Mouse (Mus musculus) ES-Bruce4 (cell line): ENCODE data around the gene Tpsb2. TPM values are rescaled to one million over a fixed set of nuclear protein-coding genes. Genes with fewer than 3 reads are reported as not detected.

Experiments used
- H3K27ac ChIP-seq: 2 replicates; pipeline ENCODE4 v1.5.1; 2012; ENCODE audit warnings: low read length, inconsistent platforms; ENCODE audit not compliant: insufficient read depth
- H3K27me3 ChIP-seq: 2 replicates; pipeline ENCODE4 v1.6.1; 2012; ENCODE audit warnings: mild to moderate bottlenecking, low read length, inconsistent platforms; ENCODE audit not compliant: control insufficient read depth, poor library complexity, insufficient read depth, severe bottlenecking
- H3K36me3 ChIP-seq: 2 replicates; pipeline ENCODE4 v1.6.1; 2012; ENCODE audit warnings: inconsistent platforms, mild to moderate bottlenecking, low read length, moderate library complexity; ENCODE audit not compliant: control insufficient read depth, poor library complexity, insufficient read depth, severe bottlenecking
- H3K4me1 ChIP-seq: one replicate; pipeline ENCODE4 v1.8.1; 2011; ENCODE audit warnings: low read length; ENCODE audit not compliant: control insufficient read depth, insufficient read depth
- H3K4me3 ChIP-seq: 2 replicates; pipeline ENCODE4 v1.5.1; 2011; ENCODE audit warnings: low read depth, mild to moderate bottlenecking, low read length
- H3K9ac ChIP-seq: 2 replicates; pipeline ENCODE4 v1.6.1; 2012; ENCODE audit warnings: low read depth, mild to moderate bottlenecking, inconsistent platforms; ENCODE audit not compliant: poor library complexity, severe bottlenecking
- H3K9me3 ChIP-seq: replicated peaks from 2 replicates; pipeline ENCODE4 v1.6.1; 2012; ENCODE audit warnings: mild to moderate bottlenecking, low read length, inconsistent platforms; ENCODE audit not compliant: control insufficient read depth, poor library complexity, insufficient read depth, severe bottlenecking
- CTCF ChIP-seq: IDR thresholded peaks from one replicate; pipeline ENCODE4 v1.8.1; 2011; ENCODE audit warnings: low read depth, low read length
- EP300 ChIP-seq: IDR thresholded peaks from 2 replicates; pipeline ENCODE4 v1.6.1; 2011; ENCODE audit warnings: low read depth, low read length; ENCODE audit not compliant: insufficient read depth
- POLR2A ChIP-seq: IDR thresholded peaks from one replicate; pipeline ENCODE4 v1.8.1; 2011; ENCODE audit warnings: low read length; ENCODE audit not compliant: insufficient read depth
- polyA plus RNA-seq: library from polyadenylated mRNA; stranded (reverse); fragments of >200 nt; gene quantifications from 2 replicates; pipeline ENCODE4 v1.2.4, GENCODE M21; 2011; ENCODE audit warnings: low read depth; ENCODE audit not compliant: missing spikeins, insufficient read depth, insufficient read length

Gene Tpsb2
- polyA plus RNA-seq, 1 experiment, result not detected

- Histone ChIP-seq H3K9ac (no peak overlapping the region), H3K27me3 (no peaks in the 10 kb centered on the region), H3K36me3 (no peaks in the 10 kb centered on the region), H3K27ac (no peak overlapping the region), H3K9me3 (no peaks in the 10 kb centered on the region), H3K4me3 (no peak overlapping the region), H3K4me1 (no peaks in the 10 kb centered on the region)
- TF ChIP-seq CTCF (peak; percentile 26), EP300 (no peak)
These were observed 7.9 kb downstream of the Tpsb2 start for GRCm38 (mm10) chr17:25374011-25374410.

- Histone ChIP-seq H3K27me3 (no peaks in the 10 kb centered on the region), H3K36me3 (no peaks in the 10 kb centered on the region), H3K27ac (no peak overlapping the region), H3K4me1 (no peaks in the 10 kb centered on the region), H3K4me3 (no peak overlapping the region), H3K9me3 (no peaks in the 10 kb centered on the region), H3K9ac (no peak overlapping the region)
- TF ChIP-seq CTCF, result no peak
- TF ChIP-seq POLR2A, result no peak
- no peak for TF ChIP-seq EP300
These were observed 28.4 kb downstream of the Tpsb2 start for GRCm38 (mm10) chr17:25394526-25394925.

- Histone ChIP-seq H3K9me3 (no peaks in the 10 kb centered on the region), H3K36me3 (no peaks in the 10 kb centered on the region), H3K27me3 (no peaks in the 10 kb centered on the region), H3K4me1 (no peaks in the 10 kb centered on the region), H3K4me3 (no peak overlapping the region), H3K9ac (no peak overlapping the region), H3K27ac (no peak overlapping the region)
- TF ChIP-seq EP300 (no peak), CTCF (peak; percentile 97)
These were observed 31.9 kb downstream of the Tpsb2 start for GRCm38 (mm10) chr17:25397804-25398519.

- Histone ChIP-seq H3K4me3 (no peak overlapping the region), H3K9me3 (no peaks in the 10 kb centered on the region), H3K36me3 (no peaks in the 10 kb centered on the region), H3K4me1 (no peaks in the 10 kb centered on the region), H3K9ac (no peak overlapping the region), H3K27me3 (no peaks in the 10 kb centered on the region), H3K27ac (no peak overlapping the region)
- no peak for TF ChIP-seq EP300
- TF ChIP-seq POLR2A, result no peak
- TF ChIP-seq CTCF, result no peak
These were observed 32.4 kb downstream of the Tpsb2 start for GRCm38 (mm10) chr17:25398520-25398838.

- H3K4me3 ChIP-seq, result no peak overlapping the region
- no peak overlapping the region for H3K9ac ChIP-seq
- H3K36me3 ChIP-seq, result no peaks in the 10 kb centered on the region
- no peaks in the 10 kb centered on the region for H3K9me3 ChIP-seq
- no peaks in the 10 kb centered on the region for H3K4me1 ChIP-seq
- H3K27ac ChIP-seq, result no peak overlapping the region
- H3K27me3 ChIP-seq, result no peaks in the 10 kb centered on the region
- no peak for TF ChIP-seq CTCF
- TF ChIP-seq POLR2A, result no peak
- TF ChIP-seq EP300, result no peak
These were observed 34.3 kb downstream of the Tpsb2 start for GRCm38 (mm10) chr17:25400443-25400842.

- TF ChIP-seq POLR2A, result no peak
These were observed 35.4 kb downstream of the Tpsb2 start for GRCm38 (mm10) chr17:25401491-25401890.

More at GRCm38 (mm10) chr17:25401491-25401890, 35.4 kb downstream of the Tpsb2 start:
- H3K9ac ChIP-seq, result no peak overlapping the region
- H3K27me3 ChIP-seq, result no peaks in the 10 kb centered on the region
- no peak overlapping the region for H3K27ac ChIP-seq
- no peaks in the 10 kb centered on the region for H3K9me3 ChIP-seq
- no peak overlapping the region for H3K4me3 ChIP-seq
- H3K4me1 ChIP-seq, result no peaks in the 10 kb centered on the region
- no peaks in the 10 kb centered on the region for H3K36me3 ChIP-seq
